ENCODE assay signal across 7 mouse cellular contexts in genomic region chr8:72239499-72240402, GRCm38 (mm10). TPM values are rescaled to one million over a fixed set of nuclear protein-coding genes. Genes with fewer than 3 reads are reported as not detected.
A peak's percentile ranks its signal among the peaks of the same experiment; 100 is the strongest.
DNase-seq lines count a peak whose midpoint lies in the region; ATAC-seq lines count a peak whose summit lies in the region.

Ap1m1 (plus strand) TSS chr8:72240018.

- H3K36me3 ChIP-seq in intestine, embryonic 16.5 days (ENCODE audit: control insufficient read depth, insufficient read depth, low read length) = no peaks in the 10 kb centered on the region
- H3K36me3 ChIP-seq in midbrain, embryonic 11.5 days (ENCODE audit: control insufficient read depth, insufficient read depth, low read length) = no peaks in the 10 kb centered on the region

- H3K27me3 ChIP-seq in intestine, embryonic 16.5 days (replicated peaks; ENCODE audit: control insufficient read depth, insufficient read depth, low read length) = no peaks in the 10 kb centered on the region
- no peaks in the 10 kb centered on the region for H3K27me3 ChIP-seq in midbrain, embryonic 11.5 days (ENCODE audit: control insufficient read depth, insufficient read depth, low read length)

- H3K9me3 ChIP-seq in intestine, embryonic 16.5 days (ENCODE audit: control insufficient read depth, low read length) = no peaks in the 10 kb centered on the region
- no peaks in the 10 kb centered on the region for H3K9me3 ChIP-seq in midbrain, embryonic 11.5 days (ENCODE audit: control insufficient read depth, low read length)

- H3K4me3 ChIP-seq in intestine, embryonic 16.5 days (ENCODE audit: low read length) = peak within 1 kb of the TSS; percentile 75
- peak within 1 kb of the TSS; percentile 61 for H3K4me3 ChIP-seq in midbrain, embryonic 11.5 days (ENCODE audit: low read depth, low read length)

- peak within 1 kb of the TSS; percentile 94 for H3K27ac ChIP-seq in intestine, embryonic 16.5 days (ENCODE audit: low read length)
- H3K27ac ChIP-seq in midbrain, embryonic 11.5 days (ENCODE audit: low read depth, low read length) = peak within 1 kb of the TSS; percentile 94

- peak within 1 kb of the TSS; percentile 69 for H3K4me2 ChIP-seq in intestine, embryonic 16.5 days (ENCODE audit: low read depth, low read length)
- H3K4me2 ChIP-seq in midbrain, embryonic 11.5 days = peak within 1 kb of the TSS; percentile 59

- ATAC-seq in intestine, embryonic 16.5 days = peak; percentile 95
- ATAC-seq in midbrain, embryonic 11.5 days (ENCODE audit: low FRiP score) = peak; percentile 97

- intact Hi-C loops in left cerebral cortex, postnatal 36 days (cut with DNase I) = loop anchor here (5.0 kb wide), 1 partner anchor 77 kb away; the partner anchor contains the start of gene Rab8a

- H3K9ac ChIP-seq in intestine, embryonic 16.5 days (ENCODE audit: low read depth, low read length) = peak within 1 kb of the TSS; percentile 76
- peak within 1 kb of the TSS; percentile 74 for H3K9ac ChIP-seq in midbrain, embryonic 11.5 days (ENCODE audit: low read length)

- peak; percentile 98 for DNase-seq in adrenal gland, adult 8-10 months
- DNase-seq in embryo, embryonic 9.5 days (ENCODE audit: extremely low spot score) = peak; percentile 98
- DNase-seq in gastrocnemius, postnatal 4 days (ENCODE audit: low spot score in 2 of 2) = peak; percentile 91 to 98
- peak; percentile 98 for DNase-seq in left cerebral cortex, postnatal 36 days (ENCODE audit: low spot score in 2 of 2)
- DNase-seq in midbrain, embryonic 11.5 days (ENCODE audit: low spot score, missing footprints) = peak; percentile 99
- peak; percentile 99 for DNase-seq in skeletal muscle tissue, adult 2 months (ENCODE audit: low read depth, low spot score)

- WGBS in intestine, embryonic 16.5 days = under 1% methylated on average over 54 of the region's 54 CpGs
- under 1% methylated on average over 54 of the region's 54 CpGs for WGBS in midbrain, embryonic 11.5 days

- H3K4me1 ChIP-seq in intestine, embryonic 16.5 days (ENCODE audit: control insufficient read depth, insufficient read depth, low read length) = peaks cover 7% of the 10 kb centered on the region
- peaks cover 6% of the 10 kb centered on the region for H3K4me1 ChIP-seq in midbrain, embryonic 11.5 days (ENCODE audit: control insufficient read depth, insufficient read depth, low read length)

RNA-seq across cellular contexts. Expression of gene Ap1m1, which starts in this region (rescaled TPM):
- 10 to 100 TPM; 51.1 to 67.6 (median 57.4) TPM for total RNA-seq in adrenal gland, adult 8-10 months (2022)
- total RNA-seq in gastrocnemius, postnatal 4 days (2021) = 10 to 100 TPM; 46.4 to 48.5 TPM
- polyA plus RNA-seq in intestine, embryonic 16.5 days (2015; fragmentation: Nextera tagmentation; extraction: Ambion mirVana) = 105 and 106 TPM in 2 replicates
- 10 to 100 TPM; 75.3 to 84.9 TPM for total RNA-seq in left cerebral cortex, postnatal 36 days (2021)
- 170 and 173 TPM in 2 replicates for polyA plus RNA-seq in midbrain, embryonic 11.5 days (2014; fragmentation: Nextera tagmentation; extraction: Ambion mirVana)

Comparison
In these comparisons a context has a peak if more than half of its experiments do, and no peak if none do; other contexts are left out.
1. Peak in every context shown above with its lines: DNase-seq, ATAC-seq, H3K4me3 ChIP-seq and H3K27ac ChIP-seq.